In the genomic region with DNA sequence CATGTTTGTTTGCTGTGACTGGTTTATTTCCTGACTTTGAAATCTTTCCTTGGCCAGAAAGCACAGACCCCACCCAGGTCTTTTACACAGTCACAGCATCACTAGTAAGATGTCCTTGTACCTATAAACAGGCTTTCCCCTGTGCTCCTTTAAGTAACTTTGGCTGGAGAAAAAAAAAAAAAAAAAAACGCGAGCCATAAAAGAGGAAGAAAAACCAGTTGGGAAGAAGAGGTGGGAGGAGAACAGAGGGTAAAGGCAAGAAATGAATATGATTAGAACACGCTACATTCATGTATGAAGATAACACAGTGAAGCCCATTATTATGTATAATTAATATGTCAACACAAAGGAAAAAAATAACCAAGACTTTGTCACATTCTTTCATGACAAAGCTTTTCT, we compare ENCODE assay signal across 21 mouse cellular contexts. TPM values are rescaled to one million over a fixed set of nuclear protein-coding genes. Genes with fewer than 3 reads are reported as not detected.
A peak's percentile ranks its signal among the peaks of the same experiment; 100 is the strongest.
DNase-seq lines count a peak whose midpoint lies in the region; ATAC-seq and TF ChIP-seq lines count a peak whose summit lies in the region.
"Had no signal": no experiment of that assay in that cellular context is flagged by ENCODE, and none has a peak within 500 bp of the region (broad histone marks: within the 10 kb centered on the region; RNA-seq: fewer than 3 reads in every experiment).

No protein-coding gene starts in this region.

- no peaks in the 10 kb centered on the region for H3K4me1 ChIP-seq in forebrain, postnatal 0 days (ENCODE audit: insufficient read depth)
- H3K4me1 ChIP-seq in forebrain, embryonic 13.5 days: peaks cover 5% of the 10 kb centered on the region; the same call in 1 of the 2 replicates
- peaks cover 0 to 3% of the 10 kb centered on the region in 2 experiments; a peak in 1 of 4 replicates for H3K4me1 ChIP-seq in CH12.LX (ENCODE audit: control insufficient read depth in 1 of 2, insufficient read depth in 2 of 2)
- peaks cover 0 to 3% of the 10 kb centered on the region in 2 experiments; a peak in 1 of 4 replicates for H3K4me1 ChIP-seq in MEL (ENCODE audit: control insufficient read depth in 1 of 2, insufficient read depth in 2 of 2, low read length in 2 of 2)
- no peaks in the 10 kb centered on the region for H3K4me1 ChIP-seq in hindbrain, embryonic 14.5 days (replicated peaks; ENCODE audit: control insufficient read depth, insufficient read depth, low read length)

- no peak overlapping the region for H3K27ac ChIP-seq in forebrain, postnatal 0 days (ENCODE audit: low read depth, low read length)
- H3K27ac ChIP-seq in forebrain, embryonic 13.5 days: no peak overlapping the region
- H3K27ac ChIP-seq in CH12.LX (ENCODE audit: insufficient read depth, low read depth): no peak overlapping the region
- H3K27ac ChIP-seq in MEL (ENCODE audit: control insufficient read depth, low read depth, low read length): no peak overlapping the region
- H3K27ac ChIP-seq in hindbrain, embryonic 14.5 days: no peak overlapping the region
- H3K27ac ChIP-seq: embryonic facial prominence, embryonic 13.5 days; embryonic facial prominence, embryonic 15.5 days; forebrain, embryonic 10.5 days had no signal

- peak; percentile 34; the same call in 1 of the 2 replicates for ATAC-seq in forebrain, postnatal 0 days
- ATAC-seq in forebrain, embryonic 13.5 days: no peak
- no peak for ATAC-seq in hindbrain, embryonic 14.5 days (ENCODE audit: low FRiP score)

- 68% methylated on average over 3 of the region's 3 CpGs for WGBS in forebrain, postnatal 0 days
- WGBS in forebrain, embryonic 13.5 days: 66% methylated on average over 3 of the region's 3 CpGs
- WGBS in hindbrain, embryonic 14.5 days: 81% methylated on average over 3 of the region's 3 CpGs

- H3K9ac ChIP-seq in forebrain, postnatal 0 days: no peak overlapping the region
- no peak overlapping the region for H3K9ac ChIP-seq in forebrain, embryonic 13.5 days
- H3K9ac ChIP-seq in CH12.LX (ENCODE audit: insufficient read depth, low read depth): no peak overlapping the region
- no peak overlapping the region for H3K9ac ChIP-seq in MEL (ENCODE audit: control insufficient read depth, low read depth, low read length, poor library complexity, severe bottlenecking)
- H3K9ac ChIP-seq in hindbrain, embryonic 14.5 days: no peak overlapping the region
- H3K9ac ChIP-seq: embryonic facial prominence, embryonic 13.5 days; embryonic facial prominence, embryonic 15.5 days had no signal

- no peaks in the 10 kb centered on the region for H3K27me3 ChIP-seq in forebrain, postnatal 0 days (ENCODE audit: insufficient read depth, low read length)
- no peaks in the 10 kb centered on the region for H3K27me3 ChIP-seq in forebrain, embryonic 13.5 days
- no peaks in the 10 kb centered on the region for H3K27me3 ChIP-seq in CH12.LX (replicated peaks)
- H3K27me3 ChIP-seq in MEL (ENCODE audit: control insufficient read depth in 1 of 2, insufficient read depth in 2 of 2, low read length in 2 of 2): no peaks in the 10 kb centered on the region
- H3K27me3 ChIP-seq in hindbrain, embryonic 14.5 days (ENCODE audit: control insufficient read depth, insufficient read depth, low read length): no peaks in the 10 kb centered on the region
- H3K27me3 ChIP-seq: embryonic facial prominence, embryonic 13.5 days; embryonic facial prominence, embryonic 15.5 days had no signal

- no peaks in the 10 kb centered on the region for H3K79me2 ChIP-seq in CH12.LX (replicated peaks; ENCODE audit: control insufficient read depth, extremely low read depth, insufficient read depth, poor library complexity, severe bottlenecking)
- H3K79me2 ChIP-seq in MEL (ENCODE audit: control insufficient read depth, insufficient read depth, low read length, poor library complexity): no peaks in the 10 kb centered on the region

- TF ChIP-seq RAD21 in CH12.LX (IDR thresholded peaks at IDR 0.05; ENCODE audit: low read depth, low read length) (no peak), MEL (IDR thresholded peaks at IDR 0.05; ENCODE audit: low read depth, low read length) (no peak)

- no peak overlapping the region for H3K4me3 ChIP-seq in forebrain, postnatal 0 days (ENCODE audit: low read depth, low read length)
- H3K4me3 ChIP-seq in forebrain, embryonic 13.5 days: no peak overlapping the region
- no peak overlapping the region for H3K4me3 ChIP-seq in CH12.LX (replicated peaks in 1 of 3; ENCODE audit: low read depth in 2 of 3, low read length in 2 of 3, poor library complexity in 1 of 3)
- no peak overlapping the region for H3K4me3 ChIP-seq in MEL (ENCODE audit: control insufficient read depth in 1 of 2, insufficient read depth in 1 of 2, low read depth in 2 of 2, low read length in 2 of 2)
- no peak overlapping the region for H3K4me3 ChIP-seq in hindbrain, embryonic 14.5 days (replicated peaks; ENCODE audit: low read length)
- H3K4me3 ChIP-seq: embryonic facial prominence, embryonic 13.5 days; embryonic facial prominence, embryonic 15.5 days; erythroblast, embryonic 14.5 days; forebrain, embryonic 10.5 days had no signal

- TF ChIP-seq EP300 in CH12.LX (IDR thresholded peaks at IDR 0.05; ENCODE audit: low read length) (no peak), MEL (IDR thresholded peaks at IDR 0.05; ENCODE audit: low read depth in 1 of 2, low read length in 2 of 2) (no peak)

- DNase-seq in forebrain, postnatal 0 days: no peak
- no peak for DNase-seq in CH12.LX (ENCODE audit: extremely low read depth)
- DNase-seq in MEL (ENCODE audit: low read depth, low spot score): no peak
- no peak for DNase-seq in hindbrain, embryonic 14.5 days (ENCODE audit: low spot score)
- DNase-seq: adrenal gland, adult 2 months; adrenal gland, postnatal 10 days; adrenal gland, postnatal 25 days; cerebellum, adult 11 months; cerebellum, adult 18-20 months; cerebellum, adult 8-10 months; cerebellum, adult 9-11 months; embryo, embryonic 11 days had no signal

- TF ChIP-seq POLR2A in CH12.LX (IDR thresholded peaks at IDR 0.05; ENCODE audit: low read depth, low read length) (no peak), MEL (IDR thresholded peaks at IDR 0.05; ENCODE audit: control insufficient read depth in 1 of 2, insufficient read depth in 1 of 2, low read depth in 1 of 2, low read length in 2 of 2, poor library complexity in 1 of 2) (no peak)

- in situ Hi-C loops in CH12.LX (cut with MboI; ENCODE audit: low pct_ligation_motif_present, low pct_unique_long_range_greater_than_20kb, low sequenced_read_pairs): no loop called here

- no peak for TF ChIP-seq CTCF in forebrain, postnatal 0 days (IDR thresholded peaks at IDR 0.05; ENCODE audit: low read depth)
- TF ChIP-seq CTCF in CH12.LX (conservative IDR thresholded peaks at IDR 0.05 in 1 of 2, IDR thresholded peaks at IDR 0.05 in 1 of 2; ENCODE audit: low read depth in 2 of 2, low read length in 2 of 2) (no peak), MEL (IDR thresholded peaks at IDR 0.05 in 2 of 3, conservative IDR thresholded peaks at IDR 0.05 in 1 of 3; ENCODE audit: control insufficient read depth in 1 of 3, insufficient read depth in 1 of 3, low read depth in 2 of 3, low read length in 3 of 3, poor library complexity in 1 of 3, severe bottlenecking in 1 of 3) (no peak)

- no peak overlapping the region for H3K4me2 ChIP-seq in forebrain, postnatal 0 days (ENCODE audit: low read depth)
- no peak overlapping the region for H3K4me2 ChIP-seq in forebrain, embryonic 13.5 days
- no peak overlapping the region for H3K4me2 ChIP-seq in CH12.LX (ENCODE audit: insufficient read depth, low read depth, poor library complexity, severe bottlenecking)
- H3K4me2 ChIP-seq in hindbrain, embryonic 14.5 days (replicated peaks): no peak overlapping the region
- H3K4me2 ChIP-seq: embryonic facial prominence, embryonic 13.5 days; embryonic facial prominence, embryonic 15.5 days had no signal

- H3K9me3 ChIP-seq in forebrain, postnatal 0 days (ENCODE audit: low read length): no peaks in the 10 kb centered on the region
- peaks cover 4% of the 10 kb centered on the region; the same call in 1 of the 2 replicates for H3K9me3 ChIP-seq in forebrain, embryonic 13.5 days (replicated peaks)
- H3K9me3 ChIP-seq in CH12.LX (replicated peaks; ENCODE audit: low read length) (peaks cover 6% of the 10 kb centered on the region), MEL (replicated peaks; ENCODE audit: insufficient read depth, low read length) (no peaks in the 10 kb centered on the region)
- no peaks in the 10 kb centered on the region for H3K9me3 ChIP-seq in hindbrain, embryonic 14.5 days (ENCODE audit: control insufficient read depth, low read length)
- H3K9me3 ChIP-seq: embryonic facial prominence, embryonic 15.5 days had no signal

- no peaks in the 10 kb centered on the region for H3K36me3 ChIP-seq in forebrain, postnatal 0 days (ENCODE audit: insufficient read depth)
- peaks cover 15% of the 10 kb centered on the region; the same call in 1 of the 2 replicates for H3K36me3 ChIP-seq in forebrain, embryonic 13.5 days (ENCODE audit: poor library complexity, severe bottlenecking)
- H3K36me3 ChIP-seq in CH12.LX (replicated peaks in 1 of 2; ENCODE audit: control insufficient read depth in 1 of 2, insufficient read depth in 1 of 2, low read length in 1 of 2): peaks cover 8 to 30% of the 10 kb centered on the region in 2 experiments
- no peaks in the 10 kb centered on the region for H3K36me3 ChIP-seq in MEL (ENCODE audit: control insufficient read depth in 1 of 2, insufficient read depth in 2 of 2, low read length in 2 of 2)
- no peaks in the 10 kb centered on the region for H3K36me3 ChIP-seq in hindbrain, embryonic 14.5 days (replicated peaks; ENCODE audit: control insufficient read depth, insufficient read depth)
- H3K36me3 ChIP-seq: embryonic facial prominence, embryonic 15.5 days had no signal

- dilution Hi-C loops in CH12.LX (cut with MboI; ENCODE audit: extremely low pct_ligation_motif_present, extremely low pct_unique_long_range_greater_than_20kb, low sequenced_read_pairs): no loop called here

RNA-seq across cellular contexts. Expression of gene Hgd, which starts 4.6 kb away (rescaled TPM):
- not detected in 2 replicates for total RNA-seq in forebrain, postnatal 0 days (2014; rRNA removed)
- polyA plus RNA-seq in forebrain, postnatal 0 days (2015; fragmentation: Nextera tagmentation; extraction: Ambion mirVana): 0.44 TPM in 1 of 2 replicates, not detected in the other
- 0.27 and 0.38 TPM in 2 replicates for polyA plus RNA-seq in forebrain, embryonic 13.5 days (2015; fragmentation: Nextera tagmentation; extraction: Ambion mirVana)
- not detected in 2 replicates for total RNA-seq in CH12.LX (2012; rRNA removed)
- not detected in 2 replicates for total RNA-seq in CH12.LX (2014; rRNA removed)
- not detected in 2 replicates for polyA plus RNA-seq in CH12.LX (2012; ENCODE audit: insufficient read length, low read depth)
- total RNA-seq in MEL (2012; rRNA removed): not detected in 2 replicates
- not detected for polyA plus RNA-seq in MEL (2012; ENCODE audit: insufficient read depth in 1 of 2, insufficient read length in 2 of 2, low read depth in 1 of 2, low replicate concordance in 2 of 2, missing spikeins in 1 of 2)
- polyA plus RNA-seq in hindbrain, embryonic 14.5 days (2014; fragmentation: Nextera tagmentation; extraction: Ambion mirVana): 0.13 TPM in 1 of 2 replicates, not detected in the other
- total RNA-seq: adrenal gland, postnatal 25 days; common myeloid progenitor, adult 5-6 weeks; G1E had no signal
- polyA plus RNA-seq: adrenal gland, adult 2 months; embryonic facial prominence, embryonic 11.5 days; embryonic facial prominence, embryonic 15.5 days; erythroblast, embryonic 14.5 days; forebrain, embryonic 10.5 days; forebrain, embryonic 14.5 days; G1E had no signal

RNA-seq across cellular contexts. Expression of gene Rabl3, which starts 35.6 kb away (rescaled TPM):
- total RNA-seq in forebrain, postnatal 0 days (2014; rRNA removed): 4.7 and 8.2 TPM in 2 replicates
- polyA plus RNA-seq in forebrain, postnatal 0 days (2015; fragmentation: Nextera tagmentation; extraction: Ambion mirVana): 9.9 and 12.4 TPM in 2 replicates
- polyA plus RNA-seq in forebrain, embryonic 13.5 days (2015; fragmentation: Nextera tagmentation; extraction: Ambion mirVana): 25.9 and 28.1 TPM in 2 replicates
- total RNA-seq in CH12.LX (2012; rRNA removed) (12.3 and 14.4 TPM in 2 replicates), CH12.LX (2014; rRNA removed) (19.0 and 19.8 TPM in 2 replicates), MEL (2012; rRNA removed) (7.3 and 8.5 TPM in 2 replicates)
- polyA plus RNA-seq in CH12.LX (2012; ENCODE audit: insufficient read length, low read depth) (34.9 and 36.8 TPM in 2 replicates), MEL (2012; ENCODE audit: insufficient read depth in 1 of 2, insufficient read length in 2 of 2, low read depth in 1 of 2, low replicate concordance in 2 of 2, missing spikeins in 1 of 2) (10 to 100 TPM in 1 of 2 experiments, not detected in 1; 13.5 TPM)
- 18.4 and 18.5 TPM in 2 replicates for polyA plus RNA-seq in hindbrain, embryonic 14.5 days (2014; fragmentation: Nextera tagmentation; extraction: Ambion mirVana)

RNA-seq across cellular contexts. Expression of gene Gtf2e1, which starts 35.7 kb away (rescaled TPM):
- 32.7 and 34.2 TPM in 2 replicates for total RNA-seq in forebrain, postnatal 0 days (2014; rRNA removed)
- 24.5 and 25.2 TPM in 2 replicates for polyA plus RNA-seq in forebrain, postnatal 0 days (2015; fragmentation: Nextera tagmentation; extraction: Ambion mirVana)
- 41.9 and 43.0 TPM in 2 replicates for polyA plus RNA-seq in forebrain, embryonic 13.5 days (2015; fragmentation: Nextera tagmentation; extraction: Ambion mirVana)
- total RNA-seq in CH12.LX (2012; rRNA removed) (29.5 and 39.5 TPM in 2 replicates), CH12.LX (2014; rRNA removed) (72.7 and 77.9 TPM in 2 replicates), MEL (2012; rRNA removed) (34.4 and 37.9 TPM in 2 replicates)
- polyA plus RNA-seq in CH12.LX (2012; ENCODE audit: insufficient read length, low read depth) (52.2 and 56.0 TPM in 2 replicates), MEL (2012; ENCODE audit: insufficient read depth in 1 of 2, insufficient read length in 2 of 2, low read depth in 1 of 2, low replicate concordance in 2 of 2, missing spikeins in 1 of 2) (10 to 100 TPM in 1 of 2 experiments, not detected in 1; 29.3 TPM)
- polyA plus RNA-seq in hindbrain, embryonic 14.5 days (2014; fragmentation: Nextera tagmentation; extraction: Ambion mirVana): 29.0 and 33.4 TPM in 2 replicates
